Mouse (Mus musculus) urinary bladder, postnatal 36 days (tissue): ENCODE results near the gene Gm5934.
"Not testable (repeated sequence)": the region's sequence is repeated elsewhere in the genome, so short reads cannot be mapped to it uniquely, and the experiment has no call there.

Experiments
- DNase-seq, 2 experiments: peaks; one replicate each; pipeline ENCODE4 v3.0.0; 2022; ENCODE audit warnings: low spot score in 2 of 2, mixed read lengths in 1 of 2

Gm5934 gene

GRCm38 (mm10) chrX:24500660-24501059 lies at the start of gene Gm5934:
Gm5934 (minus strand) TSS chrX:24500760.
- DNase-seq: not testable (repeated sequence)
